Comparison of ENCODE assay signal across 21 mouse cellular contexts in genomic region chr16:73483214-73483856, GRCm38 (mm10).
A peak's percentile ranks its signal among the peaks of the same experiment; 100 is the strongest.
DNase-seq lines count a peak whose midpoint lies in the region; ATAC-seq lines count a peak whose summit lies in the region.
"Had no signal": no experiment of that assay in that cellular context is flagged by ENCODE, and none has a peak within 500 bp of the region (broad histone marks: within the 10 kb centered on the region; RNA-seq: fewer than 3 reads in every experiment).

No protein-coding gene starts in this region.

- 39% methylated on average over 2 of the region's 2 CpGs for WGBS in embryonic facial prominence, embryonic 13.5 days
- WGBS in embryonic facial prominence, embryonic 10.5 days: 84% methylated on average over 2 of the region's 2 CpGs
- WGBS in limb, embryonic 10.5 days: 91% methylated on average over 2 of the region's 2 CpGs
- 58% methylated on average over 2 of the region's 2 CpGs for WGBS in forebrain, embryonic 16.5 days

- H3K27ac ChIP-seq in embryonic facial prominence, embryonic 13.5 days: peak overlapping the region; percentile 71; the same call in 1 of the 2 replicates
- H3K27ac ChIP-seq in embryonic facial prominence, embryonic 10.5 days (replicated peaks): no peak overlapping the region
- no peak overlapping the region for H3K27ac ChIP-seq in limb, embryonic 10.5 days
- no peak overlapping the region for H3K27ac ChIP-seq in forebrain, embryonic 16.5 days (ENCODE audit: low read length)
- H3K27ac ChIP-seq: forebrain, embryonic 13.5 days; heart, embryonic 13.5 days; hindbrain, embryonic 13.5 days; hindbrain, postnatal 0 days had no signal

- H3K9ac ChIP-seq in embryonic facial prominence, embryonic 13.5 days: no peak overlapping the region
- no peak overlapping the region for H3K9ac ChIP-seq in forebrain, embryonic 16.5 days (replicated peaks; ENCODE audit: low read depth, low read length)
- H3K9ac ChIP-seq: forebrain, embryonic 13.5 days; heart, embryonic 13.5 days; hindbrain, embryonic 13.5 days had no signal

- H3K4me2 ChIP-seq in embryonic facial prominence, embryonic 13.5 days: no peak overlapping the region
- no peak overlapping the region for H3K4me2 ChIP-seq in forebrain, embryonic 16.5 days (ENCODE audit: low read length)
- H3K4me2 ChIP-seq: forebrain, embryonic 13.5 days; heart, embryonic 13.5 days; hindbrain, embryonic 13.5 days had no signal

- no peak for DNase-seq in embryonic facial prominence, embryonic 10.5 days (ENCODE audit: low spot score)
- DNase-seq in right cerebral cortex, adult 18-20 months: peak; percentile 3
- no peak for DNase-seq in right cerebral cortex, postnatal 36 days (ENCODE audit: low spot score in 2 of 2)
- peak; percentile 35 for DNase-seq in fibroblast of lung, adult 2 months (ENCODE audit: low read depth)
- DNase-seq in limb, embryonic 10.5 days (ENCODE audit: low spot score): no peak
- DNase-seq: adrenal gland, adult 2 months; adrenal gland, postnatal 25 days; cerebellum, adult 11-12 months; cerebellum, adult 9-10 months; cerebellum, postnatal 25 days; gastrocnemius, postnatal 25 days; heart, postnatal 10 days; kidney, adult 11 months had no signal

- no peaks in the 10 kb centered on the region for H3K9me3 ChIP-seq in embryonic facial prominence, embryonic 13.5 days
- H3K9me3 ChIP-seq in embryonic facial prominence, embryonic 10.5 days: no peaks in the 10 kb centered on the region
- no peaks in the 10 kb centered on the region for H3K9me3 ChIP-seq in limb, embryonic 10.5 days (replicated peaks)
- no peaks in the 10 kb centered on the region for H3K9me3 ChIP-seq in forebrain, embryonic 16.5 days (ENCODE audit: control insufficient read depth, low read length)
- H3K9me3 ChIP-seq: forebrain, embryonic 13.5 days; heart, embryonic 13.5 days; hindbrain, embryonic 13.5 days had no signal

- peaks cover 8% of the 10 kb centered on the region for H3K4me1 ChIP-seq in embryonic facial prominence, embryonic 13.5 days
- no peaks in the 10 kb centered on the region for H3K4me1 ChIP-seq in embryonic facial prominence, embryonic 10.5 days
- H3K4me1 ChIP-seq in limb, embryonic 10.5 days: peaks cover 4% of the 10 kb centered on the region; the same call in 1 of the 2 replicates
- H3K4me1 ChIP-seq in forebrain, embryonic 16.5 days (replicated peaks; ENCODE audit: control insufficient read depth, insufficient read depth, low read length): no peaks in the 10 kb centered on the region
- H3K4me1 ChIP-seq: forebrain, embryonic 13.5 days; hindbrain, embryonic 13.5 days had no signal

- no peak overlapping the region for H3K4me3 ChIP-seq in embryonic facial prominence, embryonic 13.5 days
- no peak overlapping the region for H3K4me3 ChIP-seq in embryonic facial prominence, embryonic 10.5 days
- H3K4me3 ChIP-seq in limb, embryonic 10.5 days: no peak overlapping the region
- H3K4me3 ChIP-seq in forebrain, embryonic 16.5 days (replicated peaks; ENCODE audit: low read length): no peak overlapping the region
- H3K4me3 ChIP-seq: forebrain, embryonic 13.5 days; heart, embryonic 13.5 days; hindbrain, embryonic 13.5 days had no signal

- H3K27me3 ChIP-seq in embryonic facial prominence, embryonic 13.5 days: no peaks in the 10 kb centered on the region
- no peaks in the 10 kb centered on the region for H3K27me3 ChIP-seq in embryonic facial prominence, embryonic 10.5 days (replicated peaks; ENCODE audit: low read depth, poor library complexity, severe bottlenecking)
- H3K27me3 ChIP-seq in limb, embryonic 10.5 days (ENCODE audit: low read depth, poor library complexity, severe bottlenecking): no peaks in the 10 kb centered on the region
- no peaks in the 10 kb centered on the region for H3K27me3 ChIP-seq in forebrain, embryonic 16.5 days (replicated peaks; ENCODE audit: control insufficient read depth, insufficient read depth, low read length)
- H3K27me3 ChIP-seq: forebrain, embryonic 13.5 days; heart, embryonic 13.5 days; hindbrain, embryonic 13.5 days had no signal

- ATAC-seq in embryonic facial prominence, embryonic 13.5 days (ENCODE audit: insufficient number of reproducible peaks, insufficient read depth, low FRiP score, low TSS enrichment, low read depth): no peak; the same call in 1 of the 2 replicates
- no peak for ATAC-seq in forebrain, embryonic 16.5 days
- ATAC-seq: activated CD4-positive, CD25-positive, alpha-beta regulatory T cell, adult 4 months; forebrain, embryonic 13.5 days; hindbrain, postnatal 0 days; Patski had no signal

- H3K36me3 ChIP-seq in embryonic facial prominence, embryonic 13.5 days: no peaks in the 10 kb centered on the region
- no peaks in the 10 kb centered on the region for H3K36me3 ChIP-seq in embryonic facial prominence, embryonic 10.5 days (replicated peaks)
- no peaks in the 10 kb centered on the region for H3K36me3 ChIP-seq in limb, embryonic 10.5 days
- no peaks in the 10 kb centered on the region for H3K36me3 ChIP-seq in forebrain, embryonic 16.5 days (ENCODE audit: control insufficient read depth, insufficient read depth)
- H3K36me3 ChIP-seq: heart, embryonic 13.5 days; hindbrain, embryonic 13.5 days had no signal

Comparison
In these comparisons a context has a peak if more than half of its experiments do, and no peak if none do; other contexts are left out.
1. DNase-seq: peak in right cerebral cortex, adult 18-20 months (single experiment) and fibroblast of lung, adult 2 months (single experiment); none in embryonic facial prominence, embryonic 10.5 days (single experiment), right cerebral cortex, postnatal 36 days (0 of 2) and limb, embryonic 10.5 days (single experiment).